Mouse (Mus musculus): Measurements from ENCODE around the gene Sympk.

The Sympk gene

DNA sequence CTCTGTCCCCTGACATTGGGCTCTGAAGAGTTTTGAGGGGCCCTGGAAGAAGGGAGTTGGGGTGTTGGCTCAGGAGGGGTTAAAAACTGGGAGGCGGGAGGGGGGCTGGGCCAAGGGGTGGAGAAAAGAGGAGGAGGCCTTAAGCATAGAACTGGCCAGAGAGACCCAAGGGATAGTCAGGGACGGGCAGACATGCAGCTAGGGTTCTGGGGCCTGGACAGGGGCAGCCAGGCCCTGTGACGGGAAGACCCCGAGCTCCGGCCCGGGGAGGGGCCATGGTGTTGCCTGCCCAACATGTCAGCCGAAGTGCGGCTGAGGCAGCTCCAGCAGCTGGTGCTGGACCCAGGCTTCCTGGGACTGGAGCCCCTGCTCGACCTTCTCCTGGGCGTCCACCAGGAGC lies 59.5 kb downstream of the Sympk start, which contains the start of gene Dmpk:
Gene Dmpk, plus strand, starts transcription at position 149 of the 400 bp plus-strand sequence.
- peak; percentile 42 for DNase-seq (ENCODE audit: low read depth)

DNA sequence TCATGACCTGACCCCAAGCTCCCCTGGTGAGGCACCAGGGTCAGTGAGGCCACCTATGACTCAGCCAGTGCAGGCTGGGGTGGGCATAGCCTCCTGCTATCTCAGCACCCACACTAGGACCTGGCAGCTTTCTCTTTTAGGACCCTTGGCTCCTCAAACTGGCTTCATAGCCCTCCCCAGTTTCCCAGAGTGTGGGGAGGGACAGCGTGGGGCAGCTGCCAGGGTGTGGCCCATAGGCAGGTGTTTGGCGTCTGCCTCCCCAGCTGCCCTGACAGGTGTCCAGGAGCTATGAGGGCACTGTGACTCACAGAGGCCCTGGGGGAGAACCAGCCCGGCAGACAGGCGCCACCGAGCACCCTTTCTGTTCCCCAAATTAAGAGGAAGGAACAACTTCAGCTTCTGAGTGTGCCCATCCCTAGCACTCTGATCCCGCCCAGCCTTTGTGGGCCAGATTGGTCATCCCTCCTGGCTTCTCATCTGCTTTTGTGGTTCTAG lies 60.1 kb downstream of the Sympk start:
- DNase-seq (ENCODE audit: low read depth), result peak; percentile 28

DNA sequence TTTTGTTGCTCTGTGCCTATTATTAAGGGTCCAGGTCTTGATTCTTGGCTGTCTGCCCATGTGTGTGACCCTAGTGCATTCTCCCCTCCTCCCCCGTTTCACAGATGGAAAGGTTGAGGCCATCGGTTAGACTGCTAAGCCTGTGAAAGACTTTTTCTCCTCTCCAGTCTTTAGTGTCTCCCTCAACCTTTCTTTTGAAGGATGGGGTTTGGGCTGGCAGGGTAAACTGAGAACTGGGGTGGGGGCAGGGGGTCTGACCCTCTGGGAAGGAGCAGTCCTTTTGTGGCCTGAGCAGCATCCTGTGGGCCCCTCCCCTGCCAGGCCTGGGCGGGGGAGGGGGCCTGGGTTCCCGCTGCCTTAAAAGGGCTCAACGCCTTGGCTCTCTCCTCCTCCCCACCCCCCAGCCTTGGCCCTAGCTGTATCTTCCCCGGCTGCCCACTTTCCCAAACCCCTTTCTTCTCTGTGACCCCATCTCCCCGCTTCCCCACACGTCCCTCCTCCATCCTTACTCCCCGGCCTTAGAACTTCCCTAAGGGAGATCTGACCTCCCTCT lies 60.8 kb downstream of the Sympk start:
- peak; percentile 19 for DNase-seq (ENCODE audit: low read depth)

DNA sequence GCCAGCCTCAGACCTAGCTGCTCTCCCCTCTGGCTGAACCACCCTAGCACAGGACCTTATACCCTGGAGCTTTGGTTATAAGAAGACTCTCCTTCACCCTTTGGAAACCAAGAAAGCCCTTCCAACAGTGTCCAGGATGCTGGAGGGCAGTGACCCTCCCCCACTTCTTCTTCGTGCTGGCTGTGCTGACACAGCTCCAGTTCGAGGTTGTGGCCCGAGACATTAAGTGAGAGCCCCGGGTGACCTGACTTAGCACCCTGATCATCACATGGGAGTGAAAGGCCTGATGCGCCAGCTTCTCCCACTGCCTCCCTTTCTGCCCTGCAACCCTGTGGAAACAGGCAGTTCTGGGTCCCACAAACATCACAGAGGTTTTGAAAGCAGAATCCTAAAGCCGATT lies 61.3 kb downstream of the Sympk start:
- DNase-seq (ENCODE audit: low read depth), result no peak

DNA sequence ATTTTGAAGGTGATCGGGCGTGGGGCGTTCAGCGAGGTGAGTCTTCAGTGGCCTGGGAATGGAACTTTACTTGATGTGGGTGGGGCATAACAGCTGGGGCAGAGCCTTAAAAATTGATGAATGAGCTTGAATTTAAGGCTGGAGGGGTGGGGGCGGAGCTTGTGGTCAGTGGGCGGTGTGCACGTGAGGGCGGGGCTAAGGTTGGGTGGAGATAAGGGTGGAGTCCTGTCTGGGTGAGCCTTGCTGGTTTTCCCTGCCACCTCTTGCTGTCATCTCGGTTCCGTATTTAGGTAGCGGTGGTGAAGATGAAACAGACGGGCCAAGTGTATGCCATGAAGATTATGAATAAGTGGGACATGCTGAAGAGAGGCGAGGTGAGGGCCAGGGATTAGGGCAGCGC lies 61.9 kb downstream of the Sympk start:
- DNase-seq (ENCODE audit: low read depth), result peak; percentile 74

DNA sequence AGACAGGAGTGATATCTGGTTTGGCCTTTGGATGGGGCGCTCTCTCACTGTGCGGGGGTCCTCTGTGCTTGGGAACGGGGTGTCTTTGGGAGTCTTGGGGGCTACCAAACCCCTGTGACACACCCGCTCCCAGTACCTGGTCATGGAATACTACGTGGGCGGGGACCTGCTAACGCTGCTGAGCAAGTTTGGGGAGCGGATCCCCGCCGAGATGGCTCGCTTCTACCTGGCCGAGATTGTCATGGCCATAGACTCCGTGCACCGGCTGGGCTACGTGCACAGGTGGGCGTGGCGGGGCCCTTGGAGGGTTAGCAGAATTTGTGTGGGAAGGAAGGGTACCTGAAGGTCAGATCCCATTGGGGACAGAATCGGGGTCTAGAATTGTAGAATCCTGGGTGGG lies 62.6 kb downstream of the Sympk start:
- DNase-seq (ENCODE audit: low read depth), result no peak

DNA sequence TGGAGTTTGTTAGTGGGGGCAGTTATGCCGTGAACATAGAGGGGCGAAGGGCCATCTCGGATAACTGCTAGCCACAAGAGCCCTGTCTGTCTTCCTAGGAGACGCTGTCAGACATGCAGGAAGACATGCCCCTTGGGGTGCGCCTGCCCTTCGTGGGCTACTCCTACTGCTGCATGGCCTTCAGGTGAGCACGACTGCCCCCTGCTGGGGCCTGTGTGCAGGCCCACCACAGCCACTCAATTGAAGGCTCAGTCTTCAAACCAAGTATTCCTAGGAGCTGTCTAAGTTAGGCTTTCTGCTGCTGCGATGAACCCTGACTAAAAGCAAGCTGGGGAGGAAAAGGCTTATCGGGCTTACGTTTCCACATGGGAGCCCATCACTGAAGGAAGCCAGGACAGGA lies 64.6 kb downstream of the Sympk start:
- peak; percentile 80 for DNase-seq (ENCODE audit: low read depth)

DNA sequence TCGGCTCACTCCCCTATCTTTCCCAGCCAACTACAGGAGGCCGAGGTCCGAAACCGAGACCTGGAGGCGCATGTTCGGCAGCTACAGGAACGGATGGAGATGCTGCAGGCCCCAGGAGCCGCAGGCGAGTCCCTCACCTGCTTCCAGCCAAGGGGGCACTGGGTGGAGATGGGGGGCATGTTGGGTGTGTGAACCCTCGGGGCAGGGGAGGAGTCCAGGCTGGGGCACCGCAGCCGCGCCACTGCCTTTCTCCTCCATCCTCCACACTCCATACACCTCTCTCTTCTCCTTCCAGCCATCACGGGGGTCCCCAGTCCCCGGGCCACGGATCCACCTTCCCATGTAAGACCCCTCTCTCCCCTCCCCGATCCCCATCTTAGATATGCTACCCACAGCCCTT lies 67.7 kb downstream of the Sympk start:
- DNase-seq (ENCODE audit: low read depth), result no peak

DNA sequence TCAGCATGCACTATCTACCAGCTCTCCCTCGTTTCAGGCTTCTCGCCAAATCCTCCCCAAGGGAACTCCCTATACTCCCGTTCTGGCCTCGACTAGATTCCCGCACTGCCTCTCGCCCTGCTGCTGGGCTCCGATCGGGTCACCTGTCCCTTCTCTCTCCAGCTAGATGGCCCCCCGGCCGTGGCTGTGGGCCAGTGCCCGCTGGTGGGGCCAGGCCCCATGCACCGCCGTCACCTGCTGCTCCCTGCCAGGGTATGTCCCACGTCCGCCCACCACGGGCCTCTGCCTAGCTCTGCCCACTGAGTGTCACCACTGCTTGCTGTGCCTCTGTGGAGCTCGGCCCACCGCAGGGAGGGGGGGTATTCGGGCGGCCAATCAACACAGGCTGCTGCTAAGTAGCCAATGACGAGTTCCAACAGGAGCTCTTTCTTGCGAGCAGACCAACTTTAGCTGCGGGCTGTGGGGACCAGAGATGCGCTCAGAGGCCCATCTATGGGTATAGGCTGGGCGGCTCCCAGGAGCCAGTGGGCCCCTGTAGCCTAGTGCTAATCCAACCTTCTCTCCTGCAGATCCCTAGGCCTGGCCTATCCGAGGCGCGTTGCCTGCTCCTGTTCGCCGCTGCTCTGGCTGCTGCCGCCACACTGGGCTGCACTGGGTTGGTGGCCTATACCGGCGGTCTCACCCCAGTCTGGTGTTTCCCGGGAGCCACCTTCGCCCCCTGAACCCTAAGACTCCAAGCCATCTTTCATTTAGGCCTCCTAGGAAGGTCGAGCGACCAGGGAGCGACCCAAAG lies 68.4 kb downstream of the Sympk start:
- peak; percentile 47 for DNase-seq (ENCODE audit: low read depth)

DNA sequence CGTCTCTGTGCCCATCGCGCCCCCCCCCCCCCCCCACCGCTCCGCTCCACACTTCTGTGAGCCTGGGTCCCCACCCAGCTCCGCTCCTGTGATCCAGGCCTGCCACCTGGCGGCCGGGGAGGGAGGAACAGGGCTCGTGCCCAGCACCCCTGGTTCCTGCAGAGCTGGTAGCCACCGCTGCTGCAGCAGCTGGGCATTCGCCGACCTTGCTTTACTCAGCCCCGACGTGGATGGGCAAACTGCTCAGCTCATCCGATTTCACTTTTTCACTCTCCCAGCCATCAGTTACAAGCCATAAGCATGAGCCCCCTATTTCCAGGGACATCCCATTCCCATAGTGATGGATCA lies 69.0 kb downstream of the Sympk start:
- peak; percentile 92 for DNase-seq (ENCODE audit: low read depth)

DNA sequence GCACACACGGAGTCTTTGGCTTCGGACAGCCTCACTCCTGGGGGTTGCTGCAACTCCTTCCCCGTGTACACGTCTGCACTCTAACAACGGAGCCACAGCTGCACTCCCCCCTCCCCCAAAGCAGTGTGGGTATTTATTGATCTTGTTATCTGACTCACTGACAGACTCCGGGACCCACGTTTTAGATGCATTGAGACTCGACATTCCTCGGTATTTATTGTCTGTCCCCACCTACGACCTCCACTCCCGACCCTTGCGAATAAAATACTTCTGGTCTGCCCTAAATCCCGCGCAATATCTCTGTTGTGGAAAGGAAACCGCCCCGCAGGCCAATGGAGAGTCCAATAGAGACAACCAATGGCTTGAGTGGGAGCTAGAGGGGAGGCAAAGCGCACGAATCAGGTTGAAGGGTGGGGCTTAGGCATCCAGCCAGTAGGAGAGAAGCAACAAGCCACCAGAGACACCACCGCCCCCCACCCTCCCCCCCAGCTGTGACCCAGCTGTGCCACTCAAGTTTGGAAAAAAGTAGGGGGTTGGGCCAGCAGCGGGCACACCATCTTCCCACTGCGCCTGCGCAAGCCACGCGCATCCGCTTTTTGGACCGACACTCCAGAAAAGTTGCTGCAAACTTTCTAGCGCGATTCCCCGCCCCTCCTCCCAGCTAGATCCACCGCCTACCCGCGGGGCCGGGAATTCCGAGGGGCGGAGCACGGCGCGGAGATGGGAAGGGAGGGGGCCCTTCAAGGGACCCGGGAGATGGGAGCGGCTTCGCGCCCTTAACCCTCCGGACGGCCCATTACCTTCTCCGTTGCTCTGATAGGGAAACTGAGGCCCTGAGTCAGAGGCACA lies 69.6 kb downstream of the Sympk start:
- peak; percentile 100 for DNase-seq (ENCODE audit: low read depth)

DNA sequence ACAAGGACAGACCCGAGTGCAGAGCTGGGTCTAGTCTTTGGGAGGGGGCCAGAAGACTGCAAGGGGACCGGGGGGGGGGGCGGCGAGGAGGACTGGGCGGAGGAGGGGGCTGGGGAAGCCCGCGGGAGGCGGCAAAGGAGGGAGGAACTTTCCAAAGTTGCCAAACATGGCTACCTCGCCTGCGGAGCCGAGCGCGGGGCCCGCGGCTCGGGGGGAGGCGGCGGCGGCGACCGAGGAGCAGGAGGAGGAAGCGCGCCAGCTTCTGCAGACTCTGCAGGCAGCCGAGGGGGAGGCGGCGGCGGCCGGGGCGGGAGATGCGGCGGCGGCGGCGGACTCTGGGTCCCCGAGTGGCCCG lies 70.3 kb downstream of the Sympk start, which contains the start of gene Six5:
Gene Six5, plus strand, starts transcription at position 124 of the 355 bp plus-strand sequence.
- peak; percentile 72 for DNase-seq (ENCODE audit: low read depth)

DNA sequence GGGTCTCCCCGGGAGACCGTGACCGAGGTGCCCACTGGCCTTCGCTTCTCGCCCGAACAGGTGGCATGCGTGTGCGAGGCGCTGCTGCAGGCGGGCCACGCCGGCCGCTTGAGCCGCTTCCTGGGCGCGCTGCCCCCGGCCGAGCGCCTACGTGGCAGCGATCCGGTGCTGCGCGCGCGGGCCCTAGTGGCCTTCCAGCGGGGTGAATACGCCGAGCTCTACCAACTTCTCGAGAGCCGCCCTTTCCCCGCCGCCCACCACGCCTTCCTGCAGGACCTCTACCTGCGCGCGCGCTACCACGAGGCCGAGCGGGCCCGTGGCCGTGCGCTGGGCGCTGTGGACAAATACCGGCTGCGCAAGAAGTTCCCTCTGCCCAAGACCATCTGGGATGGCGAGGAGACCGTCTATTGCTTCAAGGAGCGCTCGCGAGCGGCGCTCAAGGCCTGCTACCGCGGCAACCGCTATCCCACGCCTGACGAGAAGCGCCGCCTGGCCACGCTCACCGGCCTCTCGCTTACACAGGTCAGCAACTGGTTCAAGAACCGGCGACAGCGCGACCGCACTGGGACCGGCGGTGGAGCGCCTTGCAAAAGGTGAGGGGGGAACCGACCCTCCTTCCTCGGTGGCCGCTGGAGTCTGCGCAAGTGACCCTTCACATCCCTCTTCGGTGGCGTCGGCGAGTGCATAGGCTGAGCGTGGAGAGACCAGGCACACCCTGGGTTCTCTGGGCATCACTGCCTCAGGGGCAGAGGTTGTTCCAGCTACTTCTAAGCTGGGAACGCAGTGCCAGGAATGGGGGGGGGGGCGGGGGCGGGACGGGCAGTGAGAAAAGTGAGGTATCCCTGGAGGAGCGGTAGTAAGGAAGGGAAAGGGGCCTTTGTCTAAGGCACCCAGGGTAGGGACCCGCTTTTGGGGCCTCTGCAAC lies 70.9 kb downstream of the Sympk start:
- DNase-seq (ENCODE audit: low read depth), result peak; percentile 74

DNA sequence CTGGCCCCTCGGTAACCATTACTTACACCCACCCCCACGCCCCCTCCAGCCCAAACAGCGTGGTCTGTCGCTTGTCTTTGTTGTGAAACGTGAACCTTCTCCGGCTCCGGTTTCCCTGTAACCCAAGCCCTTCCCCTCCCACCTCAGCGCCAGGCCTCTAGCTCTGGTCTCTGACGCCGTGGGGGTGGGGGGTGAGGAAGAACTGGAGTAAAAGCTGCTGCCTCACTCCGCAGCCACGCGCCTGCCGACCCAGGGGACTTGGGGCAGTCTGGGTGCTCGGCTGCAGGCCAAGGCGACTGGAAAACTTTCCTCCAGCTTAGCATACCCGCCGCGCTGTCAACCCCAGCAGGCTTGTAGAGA lies 71.6 kb downstream of the Sympk start:
- peak; percentile 91 for DNase-seq (ENCODE audit: low read depth)

DNA sequence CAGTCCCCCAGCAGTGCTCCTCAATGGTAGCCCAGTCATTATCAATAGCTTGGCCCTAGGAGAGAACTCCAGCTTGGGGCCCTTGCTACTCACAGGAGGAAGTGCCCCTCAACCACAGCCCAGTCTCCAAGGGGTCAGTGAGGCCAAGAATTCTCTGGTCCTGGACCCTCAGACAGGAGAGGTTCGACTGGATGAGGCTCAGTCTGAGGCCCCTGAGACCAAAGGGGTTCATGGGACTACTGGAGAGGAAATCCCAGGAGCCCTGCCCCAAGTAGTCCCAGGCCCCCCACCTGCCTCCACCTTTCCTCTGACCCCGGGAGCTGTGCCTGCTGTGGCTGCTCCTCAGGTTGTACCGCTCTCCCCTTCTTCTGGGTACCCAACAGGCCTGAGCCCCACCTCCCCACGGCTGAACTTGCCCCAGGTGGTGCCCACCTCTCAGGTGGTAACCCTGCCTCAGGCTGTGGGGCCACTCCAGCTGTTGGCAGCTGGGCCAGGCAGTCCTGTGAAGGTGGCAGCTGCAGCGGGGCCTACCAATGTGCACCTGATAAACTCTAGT lies 72.3 kb downstream of the Sympk start:
- DNase-seq (ENCODE audit: low read depth), result no peak

DNA sequence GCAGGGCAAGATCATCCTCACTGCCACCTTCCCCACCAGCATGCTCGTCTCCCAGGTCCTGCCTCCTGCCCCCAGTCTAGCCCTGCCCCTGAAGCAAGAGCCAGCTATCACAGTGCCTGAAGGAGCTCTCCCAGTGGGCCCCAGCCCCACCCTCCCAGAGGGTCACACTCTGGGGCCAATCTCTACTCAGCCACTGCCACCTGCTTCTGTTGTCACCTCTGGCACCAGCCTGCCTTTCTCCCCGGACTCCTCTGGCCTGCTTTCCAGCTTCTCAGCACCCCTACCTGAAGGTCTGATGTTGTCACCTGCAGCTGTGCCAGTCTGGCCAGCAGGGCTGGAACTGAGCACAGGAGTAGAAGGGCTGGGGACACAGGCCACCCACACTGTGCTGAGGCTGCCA lies 73.0 kb downstream of the Sympk start:
- DNase-seq (ENCODE audit: low read depth), result no peak

DNA sequence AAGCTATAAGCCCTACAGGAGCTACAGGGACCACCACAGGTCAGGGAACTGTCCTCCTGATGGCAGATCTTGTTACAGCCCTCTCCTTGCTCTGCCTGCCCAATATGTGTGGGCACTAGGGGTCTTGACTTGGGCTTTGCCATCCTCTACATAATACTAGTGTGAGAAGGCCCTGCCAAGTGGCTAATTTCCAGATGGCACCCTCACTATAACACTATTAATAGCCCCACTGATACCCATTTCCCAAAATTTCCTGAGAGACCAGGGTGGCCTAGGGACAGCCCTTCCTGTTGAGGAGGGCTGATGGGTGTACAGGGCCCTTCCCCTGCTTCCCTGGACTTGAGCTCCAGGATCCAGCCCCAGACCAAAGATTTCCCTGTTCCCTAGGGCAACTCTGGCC lies 73.7 kb downstream of the Sympk start:
- DNase-seq (ENCODE audit: low read depth), result no peak

DNA sequence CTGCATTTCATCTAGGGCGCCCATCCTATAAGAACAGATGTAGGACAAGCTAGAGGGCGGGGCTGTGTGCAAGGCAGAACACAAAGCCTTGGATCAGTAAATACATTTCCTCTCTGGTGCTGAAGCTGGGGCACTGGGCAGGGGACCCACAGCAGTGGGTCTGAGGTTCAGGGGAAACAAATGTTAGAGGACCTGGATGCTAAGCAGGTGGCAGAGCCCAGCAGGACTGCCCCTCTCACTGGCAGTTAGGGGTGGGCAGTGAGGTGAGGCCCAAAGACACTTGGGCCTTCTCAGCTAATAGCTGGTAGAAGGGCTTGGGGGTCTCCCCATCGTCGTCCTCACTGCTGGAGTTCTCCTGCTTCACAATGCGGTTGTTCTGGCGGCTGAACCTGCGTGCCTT lies 74.6 kb downstream of the Sympk start:
- DNase-seq (ENCODE audit: low read depth), result no peak

DNA sequence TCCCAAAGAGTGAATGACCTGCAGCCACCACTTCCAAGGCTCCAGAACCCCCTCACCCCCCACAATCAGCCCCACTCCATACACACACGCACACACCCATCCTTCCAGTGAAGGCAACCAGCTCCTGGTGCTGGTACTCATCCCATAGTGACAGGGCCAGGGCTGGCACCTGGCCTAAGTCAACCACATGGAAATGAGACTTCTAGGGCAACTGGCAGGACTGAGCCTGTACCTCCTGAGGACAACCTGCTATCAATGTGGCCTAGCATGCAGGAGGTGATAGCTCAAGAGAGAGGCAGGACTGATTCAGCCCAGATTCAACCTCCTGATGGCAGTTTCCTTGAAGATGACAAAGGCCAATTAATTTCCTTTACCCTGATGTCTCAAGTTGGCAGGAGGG lies 76.1 kb downstream of the Sympk start:
- no peak for DNase-seq (ENCODE audit: low read depth)

DNA sequence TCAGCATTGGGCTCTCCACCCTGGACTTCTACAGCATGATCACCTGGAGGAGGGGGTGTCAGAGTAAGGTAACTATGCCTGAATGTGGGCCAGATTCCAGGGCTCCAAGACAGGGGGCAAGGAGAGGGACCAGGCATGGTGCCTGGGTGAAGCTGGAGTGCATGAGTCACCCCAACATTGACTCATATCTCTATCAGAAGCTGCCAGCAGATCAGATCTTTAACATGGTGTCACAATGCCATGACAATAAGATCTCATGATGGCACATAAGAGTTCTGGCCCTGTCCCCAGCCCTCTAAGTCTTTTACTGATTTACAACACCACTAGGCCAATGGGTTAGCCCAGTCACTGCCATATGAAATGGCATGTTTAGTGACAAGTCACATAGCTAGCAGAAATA lies 79.6 kb downstream of the Sympk start:
- DNase-seq (ENCODE audit: low read depth), result peak; percentile 30

Data from NIH3T3 (cell line).